Mouse (Mus musculus): Measurements from ENCODE around the gene Hist1h4c. TPM values are rescaled to one million over a fixed set of nuclear protein-coding genes. Genes with fewer than 3 reads are reported as not detected.

Gene Hist1h4c
- total and polyA plus RNA-seq, 3 experiments: 4.1 to 2,008 TPM; not detected in 1

DNA sequence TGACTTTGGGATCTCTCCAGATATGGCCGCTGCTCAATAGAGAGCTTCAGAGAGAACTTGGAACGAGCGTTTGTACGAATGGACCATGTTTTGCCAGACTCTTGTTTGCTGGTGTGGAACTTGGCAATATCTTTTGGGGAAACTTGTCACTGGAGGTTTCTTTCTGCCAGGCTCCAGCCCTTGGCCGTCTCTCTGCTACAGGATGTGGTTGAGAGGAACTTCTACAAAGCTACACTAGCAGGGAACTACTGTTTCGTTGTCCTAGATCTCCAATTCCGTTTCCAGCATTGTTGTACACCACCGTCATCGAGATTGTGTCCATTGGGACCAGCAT is 30.9 kb upstream of the Hist1h4c start:
- Histone ChIP-seq H3K79me2 (ENCODE audit: control insufficient read depth, insufficient read depth, low read length, poor library complexity) (no peaks in the 10 kb centered on the region), H3K4me1 (ENCODE audit: control insufficient read depth in 1 of 2, insufficient read depth in 2 of 2, low read length in 2 of 2) (peaks cover 3 to 9% of the 10 kb centered on the region in 2 experiments), H3K9ac (ENCODE audit: control insufficient read depth, low read depth, low read length, poor library complexity, severe bottlenecking) (no peak overlapping the region), H3K9me3 (replicated peaks; ENCODE audit: insufficient read depth, low read length) (no peaks in the 10 kb centered on the region), H3K27me3 (ENCODE audit: control insufficient read depth in 1 of 2, insufficient read depth in 2 of 2, low read length in 2 of 2) (no peaks in the 10 kb centered on the region), H3K36me3 (ENCODE audit: control insufficient read depth in 1 of 2, insufficient read depth in 2 of 2, low read length in 2 of 2) (peaks cover 0 to 9% of the 10 kb centered on the region in 2 experiments; a peak in 2 of 4 replicates), H3K4me3 (ENCODE audit: control insufficient read depth in 1 of 2, insufficient read depth in 1 of 2, low read depth in 2 of 2, low read length in 2 of 2) (no peak overlapping the region), H3K27ac (ENCODE audit: control insufficient read depth, low read depth, low read length) (no peak overlapping the region)
- no peak for DNase-seq (ENCODE audit: low read depth, low spot score)
- TF ChIP-seq MAZ (IDR thresholded peaks at IDR 0.05; ENCODE audit: low read depth, low read length) (no peak), ELF1 (IDR thresholded peaks at IDR 0.05; ENCODE audit: low read depth, low read length) (no peak), JUND (IDR thresholded peaks at IDR 0.05; ENCODE audit: low read depth, low read length) (no peak), SIN3A (IDR thresholded peaks at IDR 0.05; ENCODE audit: low read length) (no peak), RAD21 (IDR thresholded peaks at IDR 0.05; ENCODE audit: low read depth, low read length) (no peak), CTCF (IDR thresholded peaks at IDR 0.05 in 2 of 3, conservative IDR thresholded peaks at IDR 0.05 in 1 of 3; ENCODE audit: control insufficient read depth in 1 of 3, insufficient read depth in 1 of 3, low read depth in 2 of 3, low read length in 3 of 3, poor library complexity in 1 of 3, severe bottlenecking in 1 of 3) (no peak), MAFK (IDR thresholded peaks at IDR 0.05; ENCODE audit: borderline replicate concordance, low read depth, low read length) (no peak), TBP (IDR thresholded peaks at IDR 0.05; ENCODE audit: low read depth, low read length) (no peak), MYC (IDR thresholded peaks at IDR 0.05; ENCODE audit: low read depth, low read length) (no peak), UBTF (IDR thresholded peaks at IDR 0.05; ENCODE audit: borderline replicate concordance, insufficient read depth, low read depth, low read length) (no peak), TAL1 (IDR thresholded peaks at IDR 0.05; ENCODE audit: low read length) (no peak), BHLHE40 (IDR thresholded peaks at IDR 0.05; ENCODE audit: borderline replicate concordance, low read depth, low read length) (no peak), ZKSCAN1 (IDR thresholded peaks at IDR 0.05; ENCODE audit: low read depth, low read length) (no peak), ZMIZ1 (IDR thresholded peaks at IDR 0.05; ENCODE audit: low read depth, low read length) (no peak)

DNA sequence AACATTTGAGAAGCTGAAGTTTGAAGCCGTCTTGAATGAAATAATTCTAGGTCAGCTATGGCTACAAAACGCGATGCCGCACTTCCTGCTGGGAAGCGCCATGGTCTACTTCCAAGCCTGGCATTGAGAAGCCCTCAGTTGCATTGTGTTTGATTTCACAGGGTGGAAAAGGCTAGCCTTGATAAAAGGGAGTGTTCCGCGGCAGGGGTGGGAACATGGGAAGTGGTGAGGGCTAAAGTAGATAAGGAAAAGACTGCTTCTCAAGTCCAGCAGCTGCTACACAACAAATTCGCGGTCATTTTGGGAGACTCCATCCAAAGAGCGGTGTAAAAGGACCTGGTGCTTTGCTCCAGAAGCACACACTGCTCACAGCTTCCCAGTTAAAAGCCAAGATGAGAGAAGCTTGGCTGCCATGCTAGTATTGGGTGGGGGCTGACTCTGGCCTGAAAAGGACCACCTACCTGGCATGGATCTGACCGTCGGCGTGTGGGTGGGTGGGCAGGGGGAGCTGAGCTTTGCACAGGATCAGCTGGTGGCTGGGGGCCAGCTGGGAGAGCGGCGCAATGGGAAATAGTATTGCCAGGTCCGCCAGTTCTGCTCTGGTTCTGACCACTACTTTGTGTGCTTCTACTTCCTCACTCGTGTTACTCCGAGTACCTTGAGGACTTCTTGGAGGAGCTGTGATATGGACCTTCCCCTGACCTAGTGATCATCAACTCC is 30.4 kb upstream of the Hist1h4c start:
- no peak for TF ChIP-seq NELFE (IDR thresholded peaks at IDR 0.05; ENCODE audit: low read depth, low read length)
- TF ChIP-seq MYB (IDR thresholded peaks at IDR 0.05; ENCODE audit: low read depth, low read length): no peak
- TF ChIP-seq ZC3H11A (IDR thresholded peaks at IDR 0.05; ENCODE audit: low read depth, low read length): no peak
- TF ChIP-seq NRF1 (IDR thresholded peaks at IDR 0.05; ENCODE audit: insufficient read depth, low read depth, low read length, poor library complexity, severe bottlenecking): no peak
- no peak for TF ChIP-seq ELF1 (IDR thresholded peaks at IDR 0.05; ENCODE audit: low read depth, low read length)
- TF ChIP-seq TBP (IDR thresholded peaks at IDR 0.05; ENCODE audit: low read depth, low read length): no peak
- TF ChIP-seq MEF2A (IDR thresholded peaks at IDR 0.05; ENCODE audit: extremely low read depth, insufficient replicate concordance, low read depth, low read length, poor library complexity, severe bottlenecking): no peak
- TF ChIP-seq MAFK (IDR thresholded peaks at IDR 0.05; ENCODE audit: borderline replicate concordance, low read depth, low read length): no peak
- no peak for TF ChIP-seq POLR2A (IDR thresholded peaks at IDR 0.05; ENCODE audit: control insufficient read depth in 1 of 2, insufficient read depth in 1 of 2, low read depth in 1 of 2, low read length in 2 of 2, poor library complexity in 1 of 2)
- no peak for TF ChIP-seq MXI1 (IDR thresholded peaks at IDR 0.05; ENCODE audit: low read depth, low read length)
- TF ChIP-seq CHD2 (IDR thresholded peaks at IDR 0.05; ENCODE audit: low read length): no peak
- TF ChIP-seq CTCF (IDR thresholded peaks at IDR 0.05 in 2 of 3, conservative IDR thresholded peaks at IDR 0.05 in 1 of 3; ENCODE audit: control insufficient read depth in 1 of 3, insufficient read depth in 1 of 3, low read depth in 2 of 3, low read length in 3 of 3, poor library complexity in 1 of 3, severe bottlenecking in 1 of 3): no peak
- no peak for TF ChIP-seq ETS1 (IDR thresholded peaks at IDR 0.05; ENCODE audit: low read depth, low read length)
- no peak for TF ChIP-seq USF1 (IDR thresholded peaks at IDR 0.05; ENCODE audit: low read depth, low read length)
- no peak for TF ChIP-seq RCOR1 (IDR thresholded peaks at IDR 0.05; ENCODE audit: low read depth, low read length)
- no peak for TF ChIP-seq SIN3A (IDR thresholded peaks at IDR 0.05; ENCODE audit: low read length)
- no peak for TF ChIP-seq MYC (IDR thresholded peaks at IDR 0.05; ENCODE audit: low read depth, low read length)
- TF ChIP-seq POLR2AphosphoS2 (IDR thresholded peaks at IDR 0.05; ENCODE audit: low read length): no peak
- no peak for TF ChIP-seq SMC3 (IDR thresholded peaks at IDR 0.05; ENCODE audit: low read depth, low read length)
- TF ChIP-seq MAX (IDR thresholded peaks at IDR 0.05; ENCODE audit: low read length): no peak
- DNase-seq (ENCODE audit: low read depth, low spot score): no peak
- Histone ChIP-seq H3K9ac (ENCODE audit: control insufficient read depth, low read depth, low read length, poor library complexity, severe bottlenecking) (no peak overlapping the region), H3K27ac (ENCODE audit: control insufficient read depth, low read depth, low read length) (no peak overlapping the region), H3K79me2 (ENCODE audit: control insufficient read depth, insufficient read depth, low read length, poor library complexity) (no peaks in the 10 kb centered on the region), H3K36me3 (ENCODE audit: control insufficient read depth in 1 of 2, insufficient read depth in 2 of 2, low read length in 2 of 2) (peaks cover 0 to 14% of the 10 kb centered on the region in 2 experiments; a peak in 2 of 4 replicates), H3K9me3 (replicated peaks; ENCODE audit: insufficient read depth, low read length) (no peaks in the 10 kb centered on the region), H3K4me1 (ENCODE audit: control insufficient read depth in 1 of 2, insufficient read depth in 2 of 2, low read length in 2 of 2) (peaks cover 7 to 14% of the 10 kb centered on the region in 2 experiments), H3K4me3 (ENCODE audit: control insufficient read depth in 1 of 2, insufficient read depth in 1 of 2, low read depth in 2 of 2, low read length in 2 of 2) (no peak overlapping the region), H3K27me3 (ENCODE audit: control insufficient read depth in 1 of 2, insufficient read depth in 2 of 2, low read length in 2 of 2) (no peaks in the 10 kb centered on the region)

Data from MEL (cell line).